Mouse (Mus musculus) lung, postnatal 0 days (tissue): Measurements from ENCODE around the gene Pex10. TPM values are rescaled to one million over a fixed set of nuclear protein-coding genes. Genes with fewer than 3 reads are reported as not detected.

Experiments
- ATAC-seq: fragments of 200-750 bp; cut with Nextera tagmentation; 2 replicates; pipeline ENCODE4 v1.8.0; 2017; ENCODE audit warnings: moderate library complexity
- DNase-seq: peaks from one replicate; pipeline ENCODE4 v3.0.0-alpha.2; 2016; ENCODE audit warnings: low spot score
- H3K27ac ChIP-seq: fragments of 300-500 bp; sonication (generic); 2 replicates; pipeline ENCODE4 v1.5.1; 2014; ENCODE audit warnings: antibody characterized with exemption, mild to moderate bottlenecking, low read length, mixed read lengths
- H3K27me3 ChIP-seq: fragments of 300-500 bp; sonication (generic); replicated peaks from 2 replicates; pipeline ENCODE4 v1.6.1; 2014; ENCODE audit warnings: low read length, mixed read lengths; ENCODE audit not compliant: insufficient read depth
- H3K36me3 ChIP-seq: fragments of 300-500 bp; sonication (generic); 2 replicates; pipeline ENCODE4 v1.6.1; 2014; ENCODE audit warnings: low read length, mixed read lengths; ENCODE audit not compliant: insufficient read depth
- H3K4me1 ChIP-seq: fragments of 300-500 bp; sonication (generic); 2 replicates; pipeline ENCODE4 v1.6.1; 2014; ENCODE audit warnings: antibody characterized with exemption, low read depth, low read length, mixed read lengths; ENCODE audit not compliant: insufficient read depth
- H3K4me2 ChIP-seq: fragments of 300-500 bp; sonication (generic); replicated peaks from 2 replicates; pipeline ENCODE4 v1.6.1; 2014; ENCODE audit warnings: low read depth, mild to moderate bottlenecking, low read length, moderate library complexity, mixed read lengths
- H3K4me3 ChIP-seq: fragments of 300-500 bp; sonication (generic); 2 replicates; pipeline ENCODE4 v1.5.1; 2014; ENCODE audit warnings: low read depth, low read length
- H3K9ac ChIP-seq: fragments of 300-500 bp; sonication (generic); replicated peaks from 2 replicates; pipeline ENCODE4 v1.6.1; 2014; ENCODE audit warnings: low read depth, mild to moderate bottlenecking
- H3K9me3 ChIP-seq: fragments of 300-500 bp; sonication (generic); 2 replicates; pipeline ENCODE4 v1.6.1; 2016; ENCODE audit warnings: low read length, mixed read lengths
- CTCF ChIP-seq: IDR thresholded peaks from 2 replicates; pipeline ENCODE4 v1.5.1; 2016; ENCODE audit warnings: antibody characterized with exemption, mild to moderate bottlenecking
- EP300 ChIP-seq: IDR thresholded peaks from 2 replicates; pipeline ENCODE4 v1.6.1; 2016; ENCODE audit warnings: antibody characterized with exemption, mild to moderate bottlenecking, control low read depth
- WGBS: fragments of 180-500 bp; shearing (Covaris S2); extraction: QIAGEN DNeasy Blood & Tissue Kit; methylation state at CpG from one replicate; pipeline ENCODE4 v1.1.7; 2014; 5-methylcytosine and 5-hydroxymethylcytosine counted together
- polyA plus RNA-seq: library from polyadenylated mRNA; unstranded; fragments of >200 nt; fragmentation: Nextera tagmentation; extraction: Ambion mirVana; gene quantifications from 2 replicates; pipeline ENCODE4 v1.2.1, GENCODE M21; 2015

Pex10 gene
- polyA plus RNA-seq, 1 experiment from 2014 or later: 19.4 TPM

GRCm38 (mm10) chr4:155020813-155021212 lies 46.0 kb upstream of the Pex10 start:
- ATAC-seq (no peak), DNase-seq (no peak)
- Histone ChIP-seq H3K9me3 (no peaks in the 10 kb centered on the region), H3K4me2 (no peak overlapping the region), H3K27ac (no peak overlapping the region), H3K9ac (no peak overlapping the region), H3K36me3 (no peaks in the 10 kb centered on the region), H3K27me3 (no peaks in the 10 kb centered on the region), H3K4me3 (no peak overlapping the region), H3K4me1 (0 out of 2 replicates have a peak, but pooled peaks cover 4% of the 10 kb centered on the region)
- TF ChIP-seq CTCF (no peak), EP300 (no peak)
- WGBS: 54% methylated on average over 9 of the region's 9 CpGs

DNA sequence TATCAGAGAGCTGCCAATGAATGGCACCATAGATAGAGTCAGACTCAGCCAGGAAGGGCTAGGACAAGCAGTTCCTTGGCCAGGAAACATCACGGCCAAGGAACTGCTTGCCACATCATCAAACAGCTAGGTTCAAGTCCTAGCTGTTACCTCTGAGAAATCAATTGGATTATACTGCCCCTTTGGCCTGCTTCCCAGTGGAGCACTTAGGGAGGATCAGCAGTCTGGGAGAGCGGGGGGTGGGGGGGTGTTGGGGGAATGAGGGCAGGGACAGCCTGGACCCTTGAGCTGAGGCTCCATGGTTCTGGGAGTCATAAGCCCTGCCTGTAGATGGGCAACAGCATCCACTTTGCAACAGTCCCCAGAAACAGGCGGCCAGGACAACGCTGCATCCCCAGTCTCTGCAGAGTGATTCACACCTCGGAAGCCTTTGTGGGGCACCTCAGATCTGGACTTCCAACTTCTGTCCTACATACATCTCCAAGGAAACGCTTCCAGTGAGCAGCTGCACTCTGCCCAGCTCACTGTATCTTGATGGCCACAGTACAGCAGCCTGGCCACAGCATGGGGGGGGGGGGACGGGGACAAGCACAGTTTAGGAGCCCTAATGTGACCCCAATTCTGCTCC lies 44.5 kb upstream of the Pex10 start:
- no peak overlapping the region for H3K9ac ChIP-seq
- H3K4me1 ChIP-seq: 0 out of 2 replicates have a peak, but pooled peaks cover 4% of the 10 kb centered on the region
- no peak overlapping the region for H3K4me3 ChIP-seq
- H3K9me3 ChIP-seq: no peaks in the 10 kb centered on the region
- H3K27ac ChIP-seq: no peak overlapping the region
- H3K27me3 ChIP-seq: no peaks in the 10 kb centered on the region
- H3K4me2 ChIP-seq: no peak overlapping the region
- no peak for ATAC-seq
- H3K36me3 ChIP-seq: no peaks in the 10 kb centered on the region
- no peak for DNase-seq
- WGBS: 56% methylated on average over 7 of the region's 7 CpGs
- TF ChIP-seq EP300: no peak
- TF ChIP-seq CTCF: no peak

DNA sequence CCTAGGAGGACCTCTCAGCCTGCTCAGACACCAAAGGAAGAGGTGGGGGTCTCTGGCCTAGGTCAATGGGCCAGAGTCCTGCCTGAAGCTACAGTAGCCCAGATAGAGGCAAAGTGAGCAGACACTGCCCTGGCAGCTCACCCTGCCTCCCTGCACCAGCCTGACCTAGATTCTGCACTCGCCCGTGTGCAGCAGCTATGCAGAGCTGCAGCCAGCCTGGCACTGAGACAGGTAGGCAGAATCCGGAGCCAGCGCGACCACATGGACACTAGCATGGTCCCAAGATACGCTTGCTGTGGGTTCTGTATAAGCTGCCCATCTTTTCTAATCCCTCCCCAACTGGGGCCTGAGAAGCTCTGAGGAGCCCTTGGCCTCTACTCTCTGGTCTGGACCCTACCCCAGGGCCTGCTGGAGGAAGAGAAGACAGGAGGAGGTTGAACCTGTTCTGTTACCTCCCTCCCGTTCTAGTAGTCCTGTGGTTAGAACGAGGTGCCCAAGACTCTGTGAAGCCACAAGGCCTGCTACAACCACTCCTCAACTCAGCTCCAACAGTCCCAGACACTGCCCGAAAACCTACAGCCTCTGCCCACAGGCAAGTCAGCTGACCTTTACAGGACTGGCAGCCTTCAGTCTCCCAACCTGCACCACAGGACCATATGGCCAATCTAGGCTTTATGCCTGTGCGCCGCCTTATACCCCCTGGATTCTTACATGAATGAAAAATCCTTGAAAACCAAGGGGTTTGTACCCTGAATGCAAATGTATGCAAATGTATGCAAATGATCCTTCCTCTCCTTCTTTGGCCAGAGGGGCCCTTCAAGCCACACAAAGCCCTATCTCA lies 42.4 kb upstream of the Pex10 start:
- DNase-seq (no peak), ATAC-seq (no peak)
- no peaks in the 10 kb centered on the region for H3K9me3 ChIP-seq
- H3K27me3 ChIP-seq: no peaks in the 10 kb centered on the region
- no peak overlapping the region for H3K4me2 ChIP-seq
- H3K27ac ChIP-seq: no peak overlapping the region
- no peaks in the 10 kb centered on the region for H3K36me3 ChIP-seq
- TF ChIP-seq CTCF (no peak), EP300 (no peak)
- H3K9ac ChIP-seq: no peak overlapping the region
- H3K4me3 ChIP-seq: no peak overlapping the region
- 82% methylated on average over 11 of the region's 11 CpGs for WGBS
- no peaks in the 10 kb centered on the region for H3K4me1 ChIP-seq

DNA sequence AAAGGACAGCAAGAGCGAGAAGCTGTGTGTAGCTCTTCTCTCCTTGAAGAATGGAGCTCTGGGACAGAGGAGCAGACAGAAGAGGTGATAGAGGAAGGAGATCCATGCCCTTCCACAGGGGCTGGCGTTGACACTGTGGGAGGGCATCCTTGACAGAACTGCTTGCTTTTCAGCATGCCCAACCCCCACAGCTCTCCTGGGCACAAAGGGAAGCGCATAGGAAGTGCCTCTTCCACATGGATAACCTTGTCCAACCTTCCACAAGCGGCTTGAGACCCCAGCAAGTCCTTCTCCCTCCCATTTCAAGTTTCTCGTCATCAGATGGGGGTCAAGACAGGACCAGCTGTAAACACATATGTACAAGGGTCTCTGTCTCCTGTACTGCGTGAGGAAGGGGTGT lies 33.7 kb upstream of the Pex10 start:
- ATAC-seq: no peak
- 31% methylated on average over 6 of the region's 6 CpGs for WGBS
- TF ChIP-seq CTCF (no peak), EP300 (no peak)

GRCm38 (mm10) chr4:155034202-155034601 lies 32.6 kb upstream of the Pex10 start:
- TF ChIP-seq CTCF (no peak), EP300 (no peak)
- H3K4me3 ChIP-seq: no peak overlapping the region
- no peaks in the 10 kb centered on the region for H3K9me3 ChIP-seq
- no peak for DNase-seq
- 52% methylated on average over 7 of the region's 7 CpGs for whole genome bisulfite sequencing
- no peaks in the 10 kb centered on the region for H3K27me3 ChIP-seq
- H3K36me3 ChIP-seq: no peaks in the 10 kb centered on the region
- H3K4me1 ChIP-seq: no peaks in the 10 kb centered on the region
- no peak for ATAC-seq
- H3K9ac ChIP-seq: no peak overlapping the region
- no peak overlapping the region for H3K4me2 ChIP-seq
- no peak overlapping the region for H3K27ac ChIP-seq

More for the DNA sequence above, 33.7 kb upstream of the Pex10 start:
- H3K4me1 ChIP-seq: no peaks in the 10 kb centered on the region
- H3K27ac ChIP-seq: no peak overlapping the region
- no peak for DNase-seq
- no peaks in the 10 kb centered on the region for H3K27me3 ChIP-seq
- H3K4me3 ChIP-seq: no peak overlapping the region
- no peaks in the 10 kb centered on the region for H3K9me3 ChIP-seq
- no peaks in the 10 kb centered on the region for H3K36me3 ChIP-seq
- H3K9ac ChIP-seq: no peak overlapping the region
- no peak overlapping the region for H3K4me2 ChIP-seq

GRCm38 (mm10) chr4:155034787-155035186 lies 32.0 kb upstream of the Pex10 start:
- no peaks in the 10 kb centered on the region for H3K9me3 ChIP-seq
- H3K9ac ChIP-seq: no peak overlapping the region
- no peak overlapping the region for H3K27ac ChIP-seq
- TF ChIP-seq CTCF (no peak), EP300 (no peak)
- no peaks in the 10 kb centered on the region for H3K4me1 ChIP-seq
- H3K4me3 ChIP-seq: no peak overlapping the region
- no peak overlapping the region for H3K4me2 ChIP-seq
- no peaks in the 10 kb centered on the region for H3K27me3 ChIP-seq
- H3K36me3 ChIP-seq: no peaks in the 10 kb centered on the region
- ATAC-seq (no peak), DNase-seq (no peak)
- WGBS: 63% methylated on average over 13 of the region's 13 CpGs
